In genomic region chr12:21286243-21286622, GRCm38 (mm10) we compare ENCODE assay signal across 8 mouse cellular contexts. TPM values are rescaled to one million over a fixed set of nuclear protein-coding genes. Genes with fewer than 3 reads are reported as not detected.
A peak's percentile ranks its signal among the peaks of the same experiment; 100 is the strongest.
DNase-seq lines count a peak whose midpoint lies in the region; ATAC-seq and TF ChIP-seq lines count a peak whose summit lies in the region.

Gene Itgb1bp1, minus strand, starts transcription at chr12:21286284.

- intact Hi-C loops in left cerebral cortex, postnatal 36 days (cut with DNase I) = loop anchor here (2.0 to 10.0 kb wide), 2 partner anchors 31 to 171 kb away; partner anchors contain the start of gene Iah1

- H3K9me3 ChIP-seq in embryonic facial prominence, embryonic 11.5 days (replicated peaks; ENCODE audit: control insufficient read depth, low read length) = no peaks in the 10 kb centered on the region
- H3K9me3 ChIP-seq in intestine, postnatal 0 days (ENCODE audit: control insufficient read depth) = no peaks in the 10 kb centered on the region
- H3K9me3 ChIP-seq in midbrain, embryonic 10.5 days (replicated peaks) = no peaks in the 10 kb centered on the region

- no peaks in the 10 kb centered on the region for H3K36me3 ChIP-seq in embryonic facial prominence, embryonic 11.5 days (replicated peaks; ENCODE audit: control insufficient read depth, insufficient read depth, low read depth, low read length)
- H3K36me3 ChIP-seq in intestine, postnatal 0 days (ENCODE audit: control insufficient read depth, insufficient read depth) = peaks cover 4% of the 10 kb centered on the region; the same call in 1 of the 2 replicates
- peaks cover 31% of the 10 kb centered on the region for H3K36me3 ChIP-seq in midbrain, embryonic 10.5 days

- no peaks in the 10 kb centered on the region for H3K4me1 ChIP-seq in embryonic facial prominence, embryonic 11.5 days (ENCODE audit: control insufficient read depth, insufficient read depth, low read length)
- 0 out of 2 replicates have a peak, but pooled peaks cover 5% of the 10 kb centered on the region for H3K4me1 ChIP-seq in intestine, postnatal 0 days (replicated peaks; ENCODE audit: control insufficient read depth, insufficient read depth, low read length)
- peaks cover 15% of the 10 kb centered on the region for H3K4me1 ChIP-seq in midbrain, embryonic 10.5 days

- peak within 1 kb of the TSS; percentile 57 for H3K27ac ChIP-seq in embryonic facial prominence, embryonic 11.5 days (replicated peaks; ENCODE audit: low read depth, low read length)
- peak within 1 kb of the TSS; percentile 81 for H3K27ac ChIP-seq in intestine, postnatal 0 days (ENCODE audit: low read depth, low read length)
- H3K27ac ChIP-seq in midbrain, embryonic 10.5 days (replicated peaks) = peak within 1 kb of the TSS; percentile 91

- H3K9ac ChIP-seq in embryonic facial prominence, embryonic 11.5 days (replicated peaks; ENCODE audit: low read length) = peak within 1 kb of the TSS; percentile 81
- peak within 1 kb of the TSS; percentile 78 for H3K9ac ChIP-seq in intestine, postnatal 0 days (ENCODE audit: low read depth, low read length)

- peak within 1 kb of the TSS; percentile 61 for H3K4me3 ChIP-seq in embryonic facial prominence, embryonic 11.5 days (ENCODE audit: low read depth, low read length)
- H3K4me3 ChIP-seq in intestine, postnatal 0 days (ENCODE audit: low read depth, low read length) = peak within 1 kb of the TSS; percentile 78
- H3K4me3 ChIP-seq in midbrain, embryonic 10.5 days = peak within 1 kb of the TSS; percentile 76

- H3K4me2 ChIP-seq in embryonic facial prominence, embryonic 11.5 days (ENCODE audit: low read depth, low read length) = peak within 1 kb of the TSS; percentile 47
- H3K4me2 ChIP-seq in intestine, postnatal 0 days (replicated peaks; ENCODE audit: low read depth) = peak within 1 kb of the TSS; percentile 83

- under 1% methylated on average over 26 of the region's 28 CpGs for WGBS in embryonic facial prominence, embryonic 11.5 days
- under 1% methylated on average over 28 of the region's 28 CpGs for WGBS in intestine, postnatal 0 days
- WGBS in midbrain, embryonic 10.5 days = under 1% methylated on average over 28 of the region's 28 CpGs

- no peaks in the 10 kb centered on the region for H3K27me3 ChIP-seq in embryonic facial prominence, embryonic 11.5 days (ENCODE audit: control insufficient read depth, insufficient read depth, low read length)
- no peaks in the 10 kb centered on the region for H3K27me3 ChIP-seq in intestine, postnatal 0 days (replicated peaks; ENCODE audit: control insufficient read depth, insufficient read depth, low read length)
- no peaks in the 10 kb centered on the region for H3K27me3 ChIP-seq in midbrain, embryonic 10.5 days (ENCODE audit: low read depth, poor library complexity, severe bottlenecking)

- no peak for ATAC-seq in embryonic facial prominence, embryonic 11.5 days (replicated peaks; ENCODE audit: insufficient number of reproducible peaks, low FRiP score, low TSS enrichment, low read depth)
- ATAC-seq in granulocyte monocyte progenitor cell, adult 5-6 weeks (replicated peaks; ENCODE audit: poor library complexity, severe bottlenecking) = peak; percentile 77
- ATAC-seq in intestine, postnatal 0 days = peak; percentile 96

- TF ChIP-seq CTCF in intestine, postnatal 0 days (IDR thresholded peaks at IDR 0.05; ENCODE audit: low read depth) = no peak

- DNase-seq in 3T3-L1 (ENCODE audit: low read depth, low spot score) = peak; percentile 99
- peak; percentile 99 for DNase-seq in adrenal gland, postnatal 25 days
- peak; percentile 99 for DNase-seq in embryonic facial prominence, embryonic 11.5 days (ENCODE audit: low spot score)
- peak; percentile 99 for DNase-seq in left cerebral cortex, postnatal 36 days (ENCODE audit: low spot score in 2 of 2)
- DNase-seq in midbrain, embryonic 10.5 days (ENCODE audit: low spot score) = peak; percentile 98
- DNase-seq in skeletal muscle tissue, adult 2 months (ENCODE audit: low read depth, low spot score) = peak; percentile 97

RNA-seq across cellular contexts. Expression of gene Itgb1bp1, which starts in this region (rescaled TPM):
- 89.2 and 102 TPM in 2 replicates for total RNA-seq in adrenal gland, postnatal 25 days (2021)
- polyA plus RNA-seq in embryonic facial prominence, embryonic 11.5 days (2014; fragmentation: Nextera tagmentation; extraction: Ambion mirVana) = 49.5 and 50.5 TPM in 2 replicates
- total RNA-seq in granulocyte monocyte progenitor cell, adult 5-6 weeks (2014; fragmentation: Nextera tagmentation) = 32.0 and 33.8 TPM in 2 replicates
- total RNA-seq in granulocyte monocyte progenitor cell, adult 5-6 weeks (2017) = 32.7 and 40.8 TPM in 2 replicates
- 31.1 and 34.4 TPM in 2 replicates for polyA plus RNA-seq in intestine, postnatal 0 days (2015; fragmentation: Nextera tagmentation; extraction: Ambion mirVana)
- total RNA-seq in left cerebral cortex, postnatal 36 days (2021) = 10 to 100 TPM; 31.2 to 34.3 TPM
- polyA plus RNA-seq in midbrain, embryonic 10.5 days (2016; fragmentation: Nextera tagmentation; extraction: Ambion mirVana) = 43.0 and 44.8 TPM in 2 replicates
